Mouse (Mus musculus) right cerebral cortex, adult 2 months (tissue): Measurements from ENCODE around the gene Pigp.
"Not testable (repeated sequence)": the region's sequence is repeated elsewhere in the genome, so short reads cannot be mapped to it uniquely, and the experiment has no call there.

Experiments used
- DNase-seq, 2 experiments: peaks; one replicate each; pipeline ENCODE4 v3.0.0; 2021 to 2022; ENCODE audit warnings: low spot score in 2 of 2

Pigp gene

GRCm38 (mm10) chr16:94358091-94358490 is 13.6 kb downstream of the Pigp start:
- DNase-seq, result no peak

GRCm38 (mm10) chr16:94356776-94357494 is 14.7 kb downstream of the Pigp start:
- DNase-seq, result no peak

GRCm38 (mm10) chr16:94356046-94356445 is 15.6 kb downstream of the Pigp start:
- no peak for DNase-seq

- peak; percentile 32 to 54 for DNase-seq
These were observed 17.2 kb downstream of the Pigp start for GRCm38 (mm10) chr16:94354450-94354849.

GRCm38 (mm10) chr16:94350287-94350677 is 21.4 kb downstream of the Pigp start:
- DNase-seq, result no peak

GRCm38 (mm10) chr16:94349588-94350286 is 21.9 kb downstream of the Pigp start:
- peak; percentile 6 to 24 for DNase-seq

- no peak for DNase-seq
These were observed 22.9 kb downstream of the Pigp start for GRCm38 (mm10) chr16:94348779-94349178.

- DNase-seq, result no peak
These were observed 24.4 kb downstream of the Pigp start for GRCm38 (mm10) chr16:94347080-94347731.

GRCm38 (mm10) chr16:94345733-94346132 is 25.9 kb downstream of the Pigp start:
- DNase-seq, result no peak

- not testable (repeated sequence) for DNase-seq
These were observed 32.2 kb downstream of the Pigp start for GRCm38 (mm10) chr16:94339164-94340160.

- no peak for DNase-seq
These were observed 36.0 kb downstream of the Pigp start for GRCm38 (mm10) chr16:94335656-94336055.

GRCm38 (mm10) chr16:94331886-94332252 is 39.8 kb downstream of the Pigp start:
- DNase-seq, result peak; percentile 38 to 51

GRCm38 (mm10) chr16:94331233-94331885 is 40.3 kb downstream of the Pigp start:
- no peak for DNase-seq

- no peak for DNase-seq
These were observed 41.2 kb downstream of the Pigp start for GRCm38 (mm10) chr16:94330429-94330828.

GRCm38 (mm10) chr16:94328881-94329867 is 42.5 kb downstream of the Pigp start:
- DNase-seq, result no peak

- no peak for DNase-seq
These were observed 43.6 kb downstream of the Pigp start, which contains the start of gene Ripply3 for GRCm38 (mm10) chr16:94327781-94328711. Gene Ripply3, plus strand, starts transcription at chr16:94328420.

- DNase-seq, result no peak
These were observed 45.6 kb downstream of the Pigp start for GRCm38 (mm10) chr16:94326008-94326407.

GRCm38 (mm10) chr16:94323681-94324080 is 48.0 kb downstream of the Pigp start:
- DNase-seq, result no peak

- no peak for DNase-seq
These were observed 51.4 kb downstream of the Pigp start for GRCm38 (mm10) chr16:94320223-94320622.
